Mouse (Mus musculus) olfactory bulb, adult 2 months (tissue): ENCODE measurements at regions not wholly inside any gene's neighbourhood (a gene's known extent, or its start where the extent isn't known, plus 50 kb on each side); places are given as distances from the start of the nearest gene placed in this dataset.
"Not testable (repeated sequence)": the region's sequence is repeated elsewhere in the genome, so short reads cannot be mapped to it uniquely, and the experiment has no call there.

Experiments used
- H3K27ac ChIP-seq: fragments of 200-500 bp; 2 replicates; pipeline ENCODE4 v1.5.1; 2012; ENCODE audit warnings: low read depth, low read length; ENCODE audit not compliant: insufficient read depth
- H3K4me1 ChIP-seq: fragments of 200-500 bp; 2 replicates; pipeline ENCODE4 v1.6.1; 2012; ENCODE audit warnings: low read length; ENCODE audit not compliant: control insufficient read depth, insufficient read depth
- H3K4me3 ChIP-seq: fragments of 200-500 bp; 2 replicates; pipeline ENCODE4 v1.5.1; 2012; ENCODE audit warnings: mild to moderate bottlenecking, low read depth, low read length, moderate library complexity; ENCODE audit not compliant: insufficient read depth
- CTCF ChIP-seq: fragments of 200-500 bp; IDR thresholded peaks from 2 replicates; pipeline ENCODE4 v1.5.1; 2012; ENCODE audit warnings: low read depth, mild to moderate bottlenecking, low read length, moderate library complexity; ENCODE audit not compliant: insufficient read depth
- POLR2A ChIP-seq: fragments of 200-500 bp; IDR thresholded peaks from 2 replicates; pipeline ENCODE4 v1.6.1; 2012; ENCODE audit warnings: mild to moderate bottlenecking, low read depth, low read length, moderate library complexity; ENCODE audit not compliant: insufficient read depth
- WGBS: fragments of 180-500 bp; shearing (Covaris S2); methylation state at CpG from one replicate; pipeline ENCODE4 v1.1.7; 2018; 5-methylcytosine and 5-hydroxymethylcytosine counted together

- 57% methylated on average over 3 of the region's 3 CpGs for WGBS
- H3K27ac ChIP-seq, result no peak overlapping the region
These were observed 322.7 kb downstream of the Ets1 start for GRCm38 (mm10) chr9:32958716-32959115.

GRCm38 (mm10) chr9:32959468-32959867 is 323.4 kb downstream of the Ets1 start:
- H3K4me3 ChIP-seq, H3K27ac ChIP-seq, H3K4me1 ChIP-seq: not testable (repeated sequence)

More at GRCm38 (mm10) chr9:32958716-32959115, 322.7 kb downstream of the Ets1 start:
- TF ChIP-seq CTCF (no peak), POLR2A (no peak)
- no peaks in the 10 kb centered on the region for H3K4me1 ChIP-seq
- no peak overlapping the region for H3K4me3 ChIP-seq

- Histone ChIP-seq H3K27ac (no peak overlapping the region), H3K4me3 (no peak overlapping the region), H3K4me1 (no peaks in the 10 kb centered on the region)
- TF ChIP-seq POLR2A (no peak), CTCF (no peak)
- WGBS, result 87% methylated on average over 5 of the region's 5 CpGs
These were observed 326.7 kb downstream of the Ets1 start for GRCm38 (mm10) chr9:32962679-32963205.

GRCm38 (mm10) chr9:32968446-32968845 is 332.4 kb downstream of the Ets1 start:
- H3K27ac ChIP-seq, result no peak overlapping the region
- no peaks in the 10 kb centered on the region for H3K4me1 ChIP-seq
- TF ChIP-seq CTCF (no peak), POLR2A (no peak)
- WGBS, result 56% methylated on average over 2 of the region's 2 CpGs
- H3K4me3 ChIP-seq, result no peak overlapping the region

- Histone ChIP-seq H3K4me3 (no peak overlapping the region), H3K4me1 (no peaks in the 10 kb centered on the region), H3K27ac (no peak overlapping the region)
- 91% methylated on average over 5 of the region's 5 CpGs for WGBS
- TF ChIP-seq POLR2A, result no peak
These were observed 335.4 kb downstream of the Ets1 start for GRCm38 (mm10) chr9:32971421-32971820.

GRCm38 (mm10) chr9:32971926-32972325 is 335.9 kb downstream of the Ets1 start:
- TF ChIP-seq POLR2A, result no peak
- no peak for TF ChIP-seq CTCF
- WGBS, result 90% methylated on average over 7 of the region's 7 CpGs

GRCm38 (mm10) chr9:32972431-32973052 is 336.5 kb downstream of the Ets1 start:
- Histone ChIP-seq H3K27ac (no peak overlapping the region), H3K4me1 (no peaks in the 10 kb centered on the region), H3K4me3 (no peak overlapping the region)
- 63% methylated on average over 7 of the region's 7 CpGs for WGBS
- TF ChIP-seq POLR2A (no peak), CTCF (no peak)

More at GRCm38 (mm10) chr9:32971926-32972325, 335.9 kb downstream of the Ets1 start:
- Histone ChIP-seq H3K4me3 (no peak overlapping the region), H3K27ac (no peak overlapping the region), H3K4me1 (no peaks in the 10 kb centered on the region)

GRCm38 (mm10) chr9:32977732-32978131 is 341.7 kb downstream of the Ets1 start:
- Histone ChIP-seq H3K4me1 (no peaks in the 10 kb centered on the region), H3K4me3 (no peak overlapping the region), H3K27ac (no peak overlapping the region)
- no peak for TF ChIP-seq CTCF
- TF ChIP-seq POLR2A, result no peak
- 74% methylated on average over 7 of the region's 7 CpGs for WGBS

- H3K27ac ChIP-seq, result no peak overlapping the region
- no peak overlapping the region for H3K4me3 ChIP-seq
- no peaks in the 10 kb centered on the region for H3K4me1 ChIP-seq
- TF ChIP-seq POLR2A (no peak), CTCF (no peak)
These were observed 344.8 kb downstream of the Ets1 start for GRCm38 (mm10) chr9:32980846-32981245.

- TF ChIP-seq CTCF (no peak), POLR2A (no peak)
- WGBS, result 59% methylated on average over 2 of the region's 2 CpGs
- H3K4me3 ChIP-seq, result no peak overlapping the region
These were observed 347.2 kb downstream of the Ets1 start for GRCm38 (mm10) chr9:32983182-32983581.

More at GRCm38 (mm10) chr9:32983182-32983581, 347.2 kb downstream of the Ets1 start:
- no peak overlapping the region for H3K27ac ChIP-seq
- no peaks in the 10 kb centered on the region for H3K4me1 ChIP-seq
